ENCODE assay signal across 14 mouse cellular contexts in genomic region chr15:85787482-85787881, GRCm38 (mm10). TPM values are rescaled to one million over a fixed set of nuclear protein-coding genes. Genes with fewer than 3 reads are reported as not detected.
"Had no signal": no experiment of that assay in that cellular context is flagged by ENCODE, and none has a peak within 500 bp of the region (broad histone marks: within the 10 kb centered on the region; RNA-seq: fewer than 3 reads in every experiment).

No protein-coding gene starts in this region.

- DNase-seq: kidney, adult 8-10 months; layer of hippocampus, postnatal 36 days; left cerebral cortex, postnatal 4 days; lung, adult 2 months; lung, postnatal 36 days; midbrain, embryonic 14.5 days; right cerebral cortex, postnatal 25 days; thymus, adult 18-20 months; thymus, postnatal 14 days had no signal

- H3K36me3 ChIP-seq: limb, embryonic 13.5 days; midbrain, embryonic 10.5 days; neural tube, embryonic 13.5 days had no signal

- H3K4me1 ChIP-seq: limb, embryonic 13.5 days; midbrain, embryonic 10.5 days; neural tube, embryonic 13.5 days had no signal

- H3K27me3 ChIP-seq: limb, embryonic 13.5 days; neural tube, embryonic 13.5 days had no signal

- H3K27ac ChIP-seq: limb, embryonic 13.5 days; midbrain, embryonic 10.5 days; neural tube, embryonic 13.5 days had no signal

- H3K4me2 ChIP-seq: limb, embryonic 13.5 days; neural tube, embryonic 13.5 days had no signal

- H3K9me3 ChIP-seq: limb, embryonic 13.5 days; neural tube, embryonic 13.5 days had no signal

- H3K9ac ChIP-seq: limb, embryonic 13.5 days; neural tube, embryonic 13.5 days had no signal

- H3K4me3 ChIP-seq: limb, embryonic 13.5 days; midbrain, embryonic 10.5 days; neural tube, embryonic 13.5 days had no signal

- ATAC-seq: lung, postnatal 0 days had no signal

RNA-seq across cellular contexts. Expression of gene Pkdrej, which starts 34.1 kb away (rescaled TPM):
- total RNA-seq: megakaryocyte, adult 5-6 weeks had no signal
- polyA plus RNA-seq: midbrain, embryonic 10.5 days had no signal

RNA-seq across cellular contexts. Expression of gene Ppara, which starts 52.7 kb away (rescaled TPM):
- total RNA-seq: megakaryocyte, adult 5-6 weeks had no signal
